Mouse (Mus musculus) thymus, adult 2 months (tissue): ENCODE data around the gene Catsper3.

Experiments
- CTCF ChIP-seq: fragments of 200-500 bp; IDR thresholded peaks from 2 replicates; pipeline ENCODE4 v1.5.1; 2012; ENCODE audit warnings: mild to moderate bottlenecking, control low read depth, low read length, moderate library complexity, borderline replicate concordance; ENCODE audit not compliant: control insufficient read depth, poor library complexity, insufficient read depth; ENCODE audit errors: extremely low read depth
- POLR2A ChIP-seq: fragments of 200-500 bp; IDR thresholded peaks from 2 replicates; pipeline ENCODE4 v1.6.1; 2012; ENCODE audit warnings: mild to moderate bottlenecking, low read length, control low read depth, moderate library complexity; ENCODE audit not compliant: control insufficient read depth, poor library complexity, insufficient read depth; ENCODE audit errors: extremely low read depth

DNA sequence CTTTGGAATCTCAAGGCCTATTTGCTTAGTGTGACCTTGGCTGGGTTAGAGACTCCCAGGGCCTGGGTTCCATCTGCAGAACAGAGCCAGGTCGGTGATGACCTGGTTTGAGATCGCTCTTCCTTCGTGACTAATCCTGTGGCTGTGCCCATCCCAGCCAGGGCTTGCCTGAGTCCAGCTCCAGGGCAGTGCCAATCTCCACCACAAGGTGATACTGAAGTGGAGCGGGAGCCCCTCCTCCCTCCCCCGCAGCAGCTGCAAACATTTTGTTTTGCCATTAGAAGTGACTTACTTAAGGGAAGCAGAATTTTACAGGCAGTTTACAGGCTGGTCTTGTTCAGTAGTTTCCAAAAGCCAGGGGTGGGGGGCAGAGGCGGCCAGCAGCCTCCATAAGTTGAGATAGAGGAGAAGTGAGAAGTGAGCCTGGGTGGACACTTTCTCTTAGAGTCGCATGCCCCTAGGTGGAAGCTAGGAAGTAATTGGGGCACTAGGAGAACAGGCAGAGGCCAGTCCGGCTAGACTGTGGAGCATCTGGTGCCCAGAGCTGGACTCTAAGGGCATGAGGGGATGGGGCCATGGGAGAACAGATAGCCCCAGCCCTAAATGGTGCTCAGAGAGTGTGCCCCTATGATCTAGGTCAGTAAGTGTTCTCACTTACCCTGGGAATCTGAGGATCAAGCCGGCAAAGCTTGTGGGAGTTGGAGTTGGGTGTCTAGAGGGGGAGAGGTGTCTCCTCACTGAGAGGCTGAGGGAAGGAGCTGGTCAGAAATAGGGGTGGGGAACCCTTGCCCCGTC is 40.0 kb downstream of the Catsper3 start:
- TF ChIP-seq CTCF (no peak), POLR2A (no peak)
